Mouse (Mus musculus) stomach, postnatal 0 days (tissue): ENCODE results near the gene Bpifb9b.
"Not testable (repeated sequence)": the region's sequence is repeated elsewhere in the genome, so short reads cannot be mapped to it uniquely, and the experiment has no call there.

ENCODE experiments used
- CTCF ChIP-seq: IDR thresholded peaks from 2 replicates; pipeline ENCODE4 v1.5.1; 2016; ENCODE audit warnings: antibody characterized with exemption, low read depth, mild to moderate bottlenecking, moderate library complexity
- EP300 ChIP-seq: optimal IDR thresholded peaks from 2 replicates; pipeline ENCODE3; 2016; ENCODE audit warnings: antibody characterized with exemption

GRCm38 (mm10) chr2:154264397-154264796 lies 42.6 kb upstream of the Bpifb9b start:
- not testable (repeated sequence) for TF ChIP-seq EP300, CTCF
